Mouse (Mus musculus) left cerebral cortex, postnatal 4 days (tissue): ENCODE results near the gene Ubash3b. TPM values are rescaled to one million over a fixed set of nuclear protein-coding genes. Genes with fewer than 3 reads are reported as not detected.

Experiments used
- total RNA-seq, 2 experiments: library from RNA; stranded (reverse); gene quantifications; 2 replicates each; pipeline ENCODE4 v1.2.3; 2021

The Ubash3b gene
- total RNA-seq, 2 experiments from 2014 or later, result 24.9 to 29.0 TPM

Other genes with a start within 250 kb of the Ubash3b start
- 1 to 10 TPM in 1 of 2 experiments, under 1 TPM in 1; 0.54 to 1.0 TPM for gene Jhy, start 197.6 kb downstream of the Ubash3b start, total RNA-seq
- gene Crtam, start 157.1 kb downstream of the Ubash3b start, total RNA-seq, result under 1 TPM; 0.14 to 0.18 TPM